Mouse (Mus musculus) brown adipose tissue, adult 24 weeks (tissue): ENCODE measurements at regions not wholly inside any gene's neighbourhood (a gene's known extent, or its start where the extent isn't known, plus 50 kb on each side); places are given as distances from the start of the nearest gene placed in this dataset.

ENCODE experiments used
- H3K27ac ChIP-seq: fragments of 200-500 bp; replicated peaks from 2 replicates; pipeline ENCODE4 v1.5.1; 2012; ENCODE audit warnings: low read depth, mild to moderate bottlenecking, low read length
- H3K4me1 ChIP-seq: fragments of 200-500 bp; 2 replicates; pipeline ENCODE4 v1.6.1; 2012; ENCODE audit warnings: low read length, mixed read lengths; ENCODE audit not compliant: control insufficient read depth, insufficient read depth, insufficient read length
- H3K4me3 ChIP-seq: fragments of 200-500 bp; 2 replicates; pipeline ENCODE4 v1.5.1; 2012; ENCODE audit warnings: low read depth, mild to moderate bottlenecking, low read length, moderate library complexity; ENCODE audit not compliant: insufficient read depth

DNA sequence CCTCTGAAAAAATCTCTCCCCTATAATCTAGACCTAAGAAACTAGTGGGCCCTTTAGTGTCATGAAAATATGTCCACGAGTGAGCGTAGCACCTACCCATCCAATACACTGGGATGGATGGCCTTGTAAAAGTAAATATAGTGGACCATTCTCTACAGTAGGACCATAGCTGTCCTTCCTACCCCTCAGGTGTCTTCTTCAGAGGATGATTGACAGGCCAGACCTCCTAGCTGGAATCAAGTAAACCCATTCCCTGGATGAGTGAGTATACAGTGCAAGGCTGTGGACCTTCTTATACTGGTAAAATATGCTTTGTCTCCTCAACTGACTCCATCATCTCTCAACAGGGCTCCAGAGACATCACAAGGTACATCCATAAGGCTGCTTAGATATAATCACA is 274.8 kb upstream of the Vstm2b start:
- Histone ChIP-seq H3K4me1 (no peaks in the 10 kb centered on the region), H3K27ac (no peak overlapping the region), H3K4me3 (no peak overlapping the region)

DNA sequence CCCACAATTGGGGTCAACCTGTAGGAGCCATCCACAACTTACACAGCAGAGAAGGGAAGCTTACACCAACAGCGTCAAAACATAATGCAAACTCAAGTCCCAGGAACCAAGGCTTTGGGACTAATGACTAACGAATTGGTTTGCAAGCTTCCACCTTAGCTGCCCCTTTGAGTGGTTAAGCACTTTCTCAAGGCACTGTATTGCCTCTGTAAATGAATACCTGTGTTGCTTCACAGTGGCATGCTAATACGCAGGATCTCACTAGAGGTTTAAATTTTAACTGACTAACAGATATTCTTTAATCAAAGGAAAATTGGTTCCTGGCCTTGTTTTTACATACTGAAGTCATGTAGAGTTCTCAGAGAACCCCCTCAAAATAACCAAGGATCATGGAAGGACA is 261.8 kb upstream of the Vstm2b start:
- no peaks in the 10 kb centered on the region for H3K4me1 ChIP-seq
- no peak overlapping the region for H3K4me3 ChIP-seq
- H3K27ac ChIP-seq = no peak overlapping the region

DNA sequence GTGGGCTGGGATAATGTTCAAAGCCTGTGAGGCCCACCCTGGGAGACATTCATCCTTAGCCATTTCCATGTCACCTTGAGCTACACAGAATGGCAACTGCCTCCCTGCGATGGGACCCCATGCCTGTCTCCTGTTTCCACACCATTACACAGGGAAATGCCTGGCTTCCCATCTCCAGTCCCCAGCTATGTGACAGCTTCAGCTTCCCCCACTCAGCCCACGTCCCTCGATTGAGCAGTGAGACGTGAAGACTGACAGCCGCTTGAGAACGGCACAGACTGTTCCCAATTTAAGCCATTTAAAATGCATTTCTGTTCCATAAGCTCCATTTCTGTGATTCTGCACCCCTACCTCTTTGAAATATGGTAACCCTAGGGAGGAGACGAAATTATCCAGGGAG is 243.1 kb upstream of the Vstm2b start:
- no peak overlapping the region for H3K27ac ChIP-seq
- H3K4me3 ChIP-seq = no peak overlapping the region
- H3K4me1 ChIP-seq = no peaks in the 10 kb centered on the region

DNA sequence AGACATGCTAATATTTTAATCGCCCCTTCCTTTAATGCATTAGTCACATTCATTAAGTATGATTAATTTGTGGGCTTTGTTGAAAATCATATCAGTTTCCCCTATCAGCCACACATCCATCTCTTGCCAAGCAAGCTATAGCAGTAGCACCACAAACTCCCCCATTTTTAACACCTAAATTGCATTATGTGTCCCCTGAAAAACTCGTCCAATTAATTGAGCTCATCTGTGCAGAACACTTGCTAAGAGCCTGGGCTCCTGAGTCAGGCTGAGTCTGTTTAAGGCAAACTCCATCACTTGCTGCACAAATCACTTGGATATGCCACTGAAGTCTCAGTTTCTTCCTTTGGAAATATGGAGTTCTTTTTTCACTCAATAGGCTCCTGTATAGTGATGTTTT is 242.7 kb upstream of the Vstm2b start:
- no peaks in the 10 kb centered on the region for H3K4me1 ChIP-seq
- no peak overlapping the region for H3K27ac ChIP-seq
- no peak overlapping the region for H3K4me3 ChIP-seq

DNA sequence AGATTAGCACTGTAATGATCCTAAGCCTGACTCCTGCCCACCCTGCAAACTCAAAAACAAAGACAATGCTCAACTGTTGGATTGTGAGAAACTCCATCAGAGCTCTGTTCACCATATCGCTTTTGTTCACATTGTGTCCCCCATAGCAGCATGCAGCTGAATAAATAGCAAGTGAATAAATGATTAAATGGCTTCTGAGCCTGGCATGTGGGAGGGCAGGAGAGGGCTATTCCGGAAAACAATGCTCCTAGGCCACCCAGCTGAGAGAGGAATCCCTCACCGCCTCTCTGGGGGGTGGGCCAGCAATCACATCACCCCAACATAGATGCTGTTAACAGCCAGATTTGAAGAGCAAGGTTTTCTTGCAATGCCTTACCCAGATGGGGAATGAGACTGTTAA is 238.5 kb upstream of the Vstm2b start:
- H3K4me1 ChIP-seq = no peaks in the 10 kb centered on the region
- no peak overlapping the region for H3K4me3 ChIP-seq
- no peak overlapping the region for H3K27ac ChIP-seq

DNA sequence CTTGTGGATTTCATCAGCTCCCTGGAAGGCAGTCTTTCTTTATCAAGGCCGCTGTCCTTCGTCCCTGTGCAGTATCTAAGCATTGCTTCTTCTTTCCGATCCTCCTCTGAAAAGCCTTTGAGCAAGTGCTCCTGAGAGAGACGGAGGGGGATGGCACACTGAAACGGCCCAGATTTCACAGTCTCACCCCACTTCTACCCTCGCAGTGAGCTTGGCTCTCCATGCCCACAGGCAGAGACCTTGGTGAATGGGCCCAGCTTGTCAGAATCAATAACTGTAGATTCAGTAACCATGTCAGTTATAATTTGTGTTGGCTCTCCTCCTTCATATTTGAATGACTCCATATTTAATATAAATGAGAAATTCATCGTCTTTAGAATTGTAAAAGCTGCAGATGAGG is 234.3 kb upstream of the Vstm2b start:
- H3K4me1 ChIP-seq = no peaks in the 10 kb centered on the region
- H3K27ac ChIP-seq = no peak overlapping the region
- H3K4me3 ChIP-seq = no peak overlapping the region

DNA sequence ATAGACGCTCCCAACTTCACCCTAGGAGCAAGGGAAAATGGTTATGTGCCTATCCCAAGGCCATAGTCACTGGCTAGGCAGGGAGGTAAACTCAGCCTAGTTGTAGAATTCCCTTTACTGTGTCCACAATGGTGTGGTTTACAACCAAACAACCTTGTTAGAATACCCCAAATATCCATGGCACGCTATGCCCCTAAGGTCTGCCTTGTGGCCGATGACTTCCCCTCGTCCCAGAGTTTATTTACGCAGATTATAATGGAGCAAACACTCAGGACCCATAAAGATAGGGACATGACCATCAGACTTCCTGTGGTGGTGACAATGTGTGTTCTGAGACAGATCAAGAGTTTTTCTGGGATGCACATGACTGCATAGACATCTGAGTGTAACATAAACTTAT is 231.5 kb upstream of the Vstm2b start:
- H3K27ac ChIP-seq = no peak overlapping the region
- H3K4me3 ChIP-seq = no peak overlapping the region
- H3K4me1 ChIP-seq = no peaks in the 10 kb centered on the region

DNA sequence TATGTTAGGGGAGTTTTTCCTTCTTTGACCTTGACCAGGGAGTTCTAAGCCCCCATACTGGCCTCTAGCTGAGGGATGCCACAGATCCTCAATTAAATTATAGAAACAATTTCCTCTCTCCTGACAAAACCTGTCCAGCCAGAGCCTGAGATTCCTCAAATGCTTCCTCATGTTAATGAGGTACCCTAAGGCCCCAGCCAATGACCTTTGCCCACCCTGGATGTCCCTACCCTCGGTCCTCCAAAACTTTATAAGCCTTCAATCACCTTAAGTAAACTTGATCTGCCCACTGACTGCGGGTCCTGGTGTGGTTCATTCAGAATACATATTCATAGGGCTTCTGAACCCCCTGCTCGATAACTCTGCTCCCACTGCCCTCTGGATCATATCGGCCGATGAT is 227.7 kb upstream of the Vstm2b start:
- no peak overlapping the region for H3K27ac ChIP-seq
- H3K4me3 ChIP-seq = no peak overlapping the region
- no peaks in the 10 kb centered on the region for H3K4me1 ChIP-seq

DNA sequence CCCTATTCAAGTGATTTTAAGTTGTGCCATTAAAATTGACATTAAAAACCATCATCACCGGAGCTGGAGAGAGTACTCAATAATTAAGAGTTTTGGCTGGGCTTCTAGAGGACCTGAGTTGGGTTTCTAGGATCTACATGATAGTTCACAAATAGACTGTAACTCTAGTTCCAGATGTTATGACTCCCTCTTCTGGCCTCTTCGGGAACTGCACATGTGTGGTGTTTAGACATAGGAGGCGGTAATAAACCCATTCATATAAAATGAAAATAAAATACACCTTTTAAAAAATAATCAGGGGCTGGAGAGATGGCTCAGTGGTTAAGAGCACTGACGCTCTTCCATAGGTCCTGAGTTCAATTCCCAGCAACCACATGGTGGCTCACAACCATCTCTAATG is 227.1 kb upstream of the Vstm2b start:
- H3K27ac ChIP-seq = no peak overlapping the region
- H3K4me3 ChIP-seq = no peak overlapping the region
- H3K4me1 ChIP-seq = no peaks in the 10 kb centered on the region

DNA sequence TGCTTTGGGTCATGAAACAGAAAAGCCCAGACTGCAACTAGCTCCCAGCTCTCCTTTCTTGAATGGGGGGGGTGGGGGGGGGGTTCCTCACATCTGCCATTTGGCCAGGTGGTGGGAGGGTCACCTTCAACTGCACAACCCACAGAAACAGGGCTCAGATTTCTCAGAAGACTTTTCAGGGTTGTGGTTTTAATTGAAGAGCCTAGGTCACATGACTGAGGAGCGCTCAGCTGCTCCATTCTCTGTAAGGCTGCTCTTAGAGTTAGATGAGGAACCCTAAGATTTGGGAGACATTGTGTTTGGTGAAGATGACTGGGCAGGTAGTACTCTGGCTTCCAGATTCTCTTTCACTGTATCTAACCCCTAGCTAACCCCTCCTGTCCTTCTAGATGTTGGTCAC is 225.8 kb upstream of the Vstm2b start:
- Histone ChIP-seq H3K4me1 (peaks cover 1% of the 10 kb centered on the region; the same call in 1 of the 2 replicates), H3K27ac (no peak overlapping the region)

DNA sequence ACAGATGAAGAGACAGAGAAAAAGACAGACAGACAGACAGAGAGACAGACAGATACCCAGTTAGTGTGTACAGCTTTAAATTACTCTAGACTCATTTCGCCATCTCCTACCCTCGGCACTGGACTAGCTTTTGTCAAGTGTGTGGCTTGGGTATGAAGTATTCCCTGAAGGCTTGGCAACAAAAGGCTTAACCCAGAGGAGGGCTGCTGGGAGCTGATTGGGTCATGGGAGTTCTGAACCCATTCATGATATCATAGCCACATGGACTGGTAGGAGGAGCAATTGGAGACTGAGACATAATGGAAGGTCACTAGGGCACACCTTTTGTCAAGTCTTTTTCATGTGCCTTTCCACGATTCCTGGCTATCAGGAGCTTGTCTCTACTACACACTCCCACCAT is 223.7 kb upstream of the Vstm2b start:
- Histone ChIP-seq H3K4me1 (peaks cover 5% of the 10 kb centered on the region), H3K4me3 (no peak overlapping the region), H3K27ac (no peak overlapping the region)

More for the DNA sequence above, 225.8 kb upstream of the Vstm2b start:
- no peak overlapping the region for H3K4me3 ChIP-seq

DNA sequence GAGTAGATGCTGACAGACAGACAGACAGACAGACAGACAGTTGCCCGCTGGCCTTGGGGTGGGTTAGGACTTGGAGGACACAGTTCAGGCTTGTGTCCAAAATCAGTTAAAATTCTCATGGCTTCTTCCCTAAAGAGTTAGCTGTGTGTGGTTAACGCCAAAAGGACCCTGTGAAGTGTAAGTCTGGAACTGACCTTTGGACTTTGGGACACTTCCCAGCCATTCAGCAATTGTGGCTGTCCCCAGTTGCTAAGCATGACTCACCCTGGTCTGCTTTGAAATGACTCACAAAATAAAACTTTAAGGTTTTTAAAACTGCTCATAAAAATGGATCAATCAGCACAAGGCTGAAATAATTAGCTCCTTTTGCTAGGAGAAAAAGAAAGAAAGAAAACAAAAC is 220.5 kb upstream of the Vstm2b start:
- Histone ChIP-seq H3K27ac (no peak overlapping the region), H3K4me3 (no peak overlapping the region), H3K4me1 (peaks cover 5% of the 10 kb centered on the region)

DNA sequence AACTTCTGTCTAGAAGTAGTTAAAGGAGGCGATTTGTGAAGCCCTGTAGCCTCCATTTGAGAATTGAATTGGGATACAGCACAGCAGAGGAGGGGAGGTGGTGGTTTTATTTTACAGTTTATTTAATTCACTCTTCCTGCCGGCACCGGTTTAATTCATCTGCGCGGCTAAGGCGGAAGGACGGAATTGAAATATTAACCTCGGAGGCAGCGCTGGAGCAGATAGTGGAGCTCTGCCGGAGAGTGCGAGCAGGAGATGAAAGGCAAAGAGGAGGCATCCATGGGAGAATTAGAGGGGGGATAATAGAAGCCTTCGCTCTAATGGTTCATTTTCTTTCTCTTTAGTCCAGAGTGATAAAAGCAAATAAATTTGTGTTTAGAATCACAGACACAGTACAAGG is 217.6 kb upstream of the Vstm2b start:
- no peak overlapping the region for H3K27ac ChIP-seq
- peaks cover 5% of the 10 kb centered on the region for H3K4me1 ChIP-seq
- H3K4me3 ChIP-seq = no peak overlapping the region

DNA sequence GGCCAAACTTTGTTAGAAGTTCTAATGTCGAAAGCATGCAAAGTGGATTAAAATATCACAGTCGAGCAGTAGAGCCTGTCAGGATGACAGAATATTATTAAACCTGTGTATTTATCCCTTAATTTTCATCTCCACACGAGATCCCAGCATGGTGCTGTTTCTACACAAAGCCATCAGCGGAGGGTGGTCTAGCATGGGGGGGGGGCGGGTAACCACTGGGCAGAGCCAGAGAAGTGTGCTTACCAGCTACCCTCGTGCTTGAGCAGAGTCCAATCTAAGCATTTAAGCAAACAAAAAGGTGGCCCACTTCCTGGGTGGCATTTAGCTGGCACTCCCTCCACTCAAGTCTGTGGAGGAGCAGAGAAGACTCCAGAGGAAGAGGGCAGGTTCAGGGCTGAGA is 217.1 kb upstream of the Vstm2b start:
- Histone ChIP-seq H3K4me1 (peaks cover 5% of the 10 kb centered on the region), H3K27ac (no peak overlapping the region), H3K4me3 (no peak overlapping the region)

DNA sequence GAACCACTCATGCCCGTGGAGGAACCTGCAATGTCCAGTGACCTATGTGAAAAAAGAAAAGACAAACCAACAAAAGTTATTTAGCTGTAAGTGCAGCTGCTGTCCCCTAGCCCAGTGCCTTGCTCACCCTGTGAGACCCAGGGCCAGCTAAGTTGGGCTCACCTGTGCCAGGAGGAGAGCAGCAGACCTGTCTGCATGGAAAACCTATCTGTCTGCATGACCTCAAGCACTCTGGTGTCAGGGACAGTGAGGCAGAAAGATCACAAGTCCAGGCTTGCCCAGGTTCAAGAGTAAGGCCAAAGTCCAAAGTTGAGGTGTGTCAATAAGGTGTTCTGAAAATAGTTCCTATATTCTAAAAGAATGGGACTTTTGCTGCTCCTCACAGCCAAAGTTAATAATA is 215.0 kb upstream of the Vstm2b start:
- Histone ChIP-seq H3K4me1 (peaks cover under 1% of the 10 kb centered on the region; the same call in 1 of the 2 replicates), H3K4me3 (no peak overlapping the region), H3K27ac (no peak overlapping the region)

DNA sequence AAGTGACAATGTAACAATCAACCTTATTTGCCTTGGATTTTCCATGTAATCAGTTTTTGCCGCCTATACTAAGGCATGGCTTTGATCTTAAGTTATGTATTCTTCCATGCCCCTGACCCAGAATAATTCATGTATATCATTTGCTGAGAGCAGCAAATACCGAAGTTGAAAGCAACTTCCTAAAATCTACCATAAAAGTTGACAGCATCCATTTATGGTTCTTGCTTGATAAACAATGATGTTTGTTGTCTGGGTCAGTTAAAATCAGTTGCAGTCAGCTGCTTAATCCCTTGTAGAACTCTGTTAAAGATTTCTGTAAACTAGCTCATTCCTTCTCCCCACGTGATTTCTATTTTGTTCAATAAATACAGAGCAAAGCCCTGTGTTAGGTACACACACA is 214.5 kb upstream of the Vstm2b start:
- H3K27ac ChIP-seq = no peak overlapping the region

DNA sequence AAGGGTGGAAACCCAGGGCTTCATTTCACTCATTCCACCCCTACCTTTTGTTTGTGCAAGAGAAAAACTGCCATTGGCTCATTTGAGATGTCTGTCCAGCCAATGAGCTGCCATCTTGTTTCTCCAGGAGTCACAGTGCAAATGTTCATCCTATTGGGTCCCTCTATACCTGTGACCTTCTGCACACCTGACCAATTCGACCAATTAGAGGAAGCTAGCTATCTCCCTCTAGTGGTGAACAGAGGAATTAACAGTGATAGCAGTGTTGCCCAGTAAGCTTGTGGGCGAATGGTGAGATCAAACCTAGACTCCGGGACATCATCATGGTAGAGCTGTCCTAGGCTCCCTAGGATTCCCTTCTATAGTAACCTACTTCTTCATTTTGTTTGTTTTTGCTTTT is 211.1 kb upstream of the Vstm2b start:
- no peak overlapping the region for H3K4me3 ChIP-seq
- no peak overlapping the region for H3K27ac ChIP-seq
- no peaks in the 10 kb centered on the region for H3K4me1 ChIP-seq

More for the DNA sequence above, 214.5 kb upstream of the Vstm2b start:
- no peak overlapping the region for H3K4me3 ChIP-seq
- H3K4me1 ChIP-seq = no peaks in the 10 kb centered on the region
